Mouse (Mus musculus): ENCODE data around the gene Prss50. TPM values are rescaled to one million over a fixed set of nuclear protein-coding genes. Genes with fewer than 3 reads are reported as not detected.

Prss50 gene
- total and polyA plus RNA-seq, 3 experiments: not detected

- TF ChIP-seq TCF12 (IDR thresholded peaks at IDR 0.05; ENCODE audit: low read depth, low read length) (no peak), PAX5 (IDR thresholded peaks at IDR 0.05; ENCODE audit: low read length) (no peak), MEF2A (IDR thresholded peaks at IDR 0.05; ENCODE audit: borderline replicate concordance, low read depth, low read length) (no peak), USF2 (conservative IDR thresholded peaks at IDR 0.05; ENCODE audit: low read depth, low read length) (no peak), ZC3H11A (IDR thresholded peaks at IDR 0.05; ENCODE audit: low read depth, low read length) (no peak)
- no peaks in the 10 kb centered on the region for H3K27me3 ChIP-seq (replicated peaks)
- no peaks in the 10 kb centered on the region for H3K79me2 ChIP-seq (replicated peaks; ENCODE audit: control insufficient read depth, extremely low read depth, insufficient read depth, poor library complexity, severe bottlenecking)
- in situ Hi-C loops (cut with MboI; ENCODE audit: low pct_ligation_motif_present, low pct_unique_long_range_greater_than_20kb, low sequenced_read_pairs): no loop called here
- H3K4me3 ChIP-seq (replicated peaks in 1 of 3; ENCODE audit: low read depth in 2 of 3, low read length in 2 of 3, poor library complexity in 1 of 3): no peak overlapping the region
- H3K4me1 ChIP-seq (ENCODE audit: control insufficient read depth in 1 of 2, insufficient read depth in 2 of 2): peaks cover 4 to 28% of the 10 kb centered on the region in 2 experiments; a peak in 3 of 4 replicates
- H3K9me3 ChIP-seq (replicated peaks; ENCODE audit: low read length): no peaks in the 10 kb centered on the region
- dilution Hi-C loops (cut with MboI; ENCODE audit: extremely low pct_ligation_motif_present, extremely low pct_unique_long_range_greater_than_20kb, low sequenced_read_pairs): no loop called here
- peaks cover 0 to 50% of the 10 kb centered on the region in 2 experiments for H3K36me3 ChIP-seq (replicated peaks in 1 of 2; ENCODE audit: control insufficient read depth in 1 of 2, insufficient read depth in 1 of 2, low read length in 1 of 2)
- no peak for DNase-seq (ENCODE audit: extremely low read depth)
- no peak overlapping the region for H3K27ac ChIP-seq (ENCODE audit: insufficient read depth, low read depth)
- H3K9ac ChIP-seq (ENCODE audit: insufficient read depth, low read depth): no peak overlapping the region
- H3K4me2 ChIP-seq (ENCODE audit: insufficient read depth, low read depth, poor library complexity, severe bottlenecking): no peak overlapping the region
These were observed 41.8 kb downstream of the Prss50 start for GRCm38 (mm10) chr9:110899451-110900008.

- Histone ChIP-seq H3K79me2 (replicated peaks; ENCODE audit: control insufficient read depth, extremely low read depth, insufficient read depth, poor library complexity, severe bottlenecking) (no peaks in the 10 kb centered on the region), H3K4me2 (ENCODE audit: insufficient read depth, low read depth, poor library complexity, severe bottlenecking) (no peak overlapping the region), H3K9me3 (replicated peaks; ENCODE audit: low read length) (no peaks in the 10 kb centered on the region), H3K27ac (ENCODE audit: insufficient read depth, low read depth) (no peak overlapping the region), H3K4me1 (ENCODE audit: control insufficient read depth in 1 of 2, insufficient read depth in 2 of 2) (peaks cover 4 to 28% of the 10 kb centered on the region in 2 experiments; a peak in 3 of 4 replicates), H3K4me3 (replicated peaks in 1 of 3; ENCODE audit: low read depth in 2 of 3, low read length in 2 of 3, poor library complexity in 1 of 3) (no peak overlapping the region), H3K27me3 (replicated peaks) (no peaks in the 10 kb centered on the region), H3K36me3 (replicated peaks in 1 of 2; ENCODE audit: control insufficient read depth in 1 of 2, insufficient read depth in 1 of 2, low read length in 1 of 2) (peaks cover 0 to 34% of the 10 kb centered on the region in 2 experiments), H3K9ac (ENCODE audit: insufficient read depth, low read depth) (no peak overlapping the region)
- no peak for DNase-seq (ENCODE audit: extremely low read depth)
- in situ Hi-C loops (cut with MboI; ENCODE audit: low pct_ligation_motif_present, low pct_unique_long_range_greater_than_20kb, low sequenced_read_pairs): no loop called here
- dilution Hi-C loops (cut with MboI; ENCODE audit: extremely low pct_ligation_motif_present, extremely low pct_unique_long_range_greater_than_20kb, low sequenced_read_pairs): no loop called here
- TF ChIP-seq POLR2AphosphoS2 (IDR thresholded peaks at IDR 0.05; ENCODE audit: low read depth, low read length): no peak
- TF ChIP-seq CTCF (conservative IDR thresholded peaks at IDR 0.05 in 1 of 2, IDR thresholded peaks at IDR 0.05 in 1 of 2; ENCODE audit: low read depth in 2 of 2, low read length in 2 of 2): no peak
- TF ChIP-seq E2F4 (IDR thresholded peaks at IDR 0.05; ENCODE audit: insufficient replicate concordance, low read depth, low read length): no peak
- TF ChIP-seq ZMIZ1 (IDR thresholded peaks at IDR 0.05; ENCODE audit: low read depth, low read length): no peak
- TF ChIP-seq MXI1 (IDR thresholded peaks at IDR 0.05; ENCODE audit: low read depth, low read length): no peak
- TF ChIP-seq EP300 (IDR thresholded peaks at IDR 0.05; ENCODE audit: low read length): no peak
- no peak for TF ChIP-seq ETS1 (conservative IDR thresholded peaks at IDR 0.05; ENCODE audit: low read depth, low read length)
- TF ChIP-seq SIN3A (IDR thresholded peaks at IDR 0.05; ENCODE audit: low read length): no peak
- no peak for TF ChIP-seq MEF2A (IDR thresholded peaks at IDR 0.05; ENCODE audit: borderline replicate concordance, low read depth, low read length)
These were observed 43.4 kb downstream of the Prss50 start for GRCm38 (mm10) chr9:110901204-110901603.

DNA sequence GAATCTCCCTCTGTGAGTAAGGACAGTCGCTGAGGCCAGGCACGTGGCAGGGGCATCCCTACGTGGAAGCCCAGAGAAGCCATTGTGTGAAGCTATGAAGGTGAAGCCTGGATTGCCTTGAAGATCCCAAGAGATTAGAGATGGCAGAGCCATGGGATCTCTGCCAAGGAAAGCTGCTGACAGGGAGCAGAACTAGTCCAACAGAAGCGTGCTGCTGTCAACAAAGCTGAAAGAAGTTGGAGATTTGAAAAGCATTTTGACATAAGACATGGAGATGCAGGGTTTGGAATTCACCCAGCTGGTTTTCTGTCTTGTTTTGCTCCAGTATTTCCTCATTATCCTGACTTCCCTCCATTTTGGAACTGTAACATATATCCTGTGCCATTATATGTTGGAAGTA, 44.5 kb downstream of the Prss50 start:
- Histone ChIP-seq H3K79me2 (replicated peaks; ENCODE audit: control insufficient read depth, extremely low read depth, insufficient read depth, poor library complexity, severe bottlenecking) (no peaks in the 10 kb centered on the region), H3K36me3 (replicated peaks in 1 of 2; ENCODE audit: control insufficient read depth in 1 of 2, insufficient read depth in 1 of 2, low read length in 1 of 2) (peaks cover 0 to 25% of the 10 kb centered on the region in 2 experiments), H3K4me2 (ENCODE audit: insufficient read depth, low read depth, poor library complexity, severe bottlenecking) (no peak overlapping the region), H3K4me3 (replicated peaks in 1 of 3; ENCODE audit: low read depth in 2 of 3, low read length in 2 of 3, poor library complexity in 1 of 3) (no peak overlapping the region), H3K9ac (ENCODE audit: insufficient read depth, low read depth) (no peak overlapping the region), H3K9me3 (replicated peaks; ENCODE audit: low read length) (peaks cover 9% of the 10 kb centered on the region), H3K27me3 (replicated peaks) (no peaks in the 10 kb centered on the region), H3K27ac (ENCODE audit: insufficient read depth, low read depth) (no peak overlapping the region), H3K4me1 (ENCODE audit: control insufficient read depth in 1 of 2, insufficient read depth in 2 of 2) (peaks cover 0 to 20% of the 10 kb centered on the region in 2 experiments; a peak in 1 of 4 replicates)
- DNase-seq (ENCODE audit: extremely low read depth): no peak
- dilution Hi-C loops (cut with MboI; ENCODE audit: extremely low pct_ligation_motif_present, extremely low pct_unique_long_range_greater_than_20kb, low sequenced_read_pairs): no loop called here
- TF ChIP-seq MEF2A (IDR thresholded peaks at IDR 0.05; ENCODE audit: borderline replicate concordance, low read depth, low read length) (no peak), PAX5 (IDR thresholded peaks at IDR 0.05; ENCODE audit: low read length) (no peak), CHD2 (IDR thresholded peaks at IDR 0.05; ENCODE audit: low read length) (no peak), RAD21 (IDR thresholded peaks at IDR 0.05; ENCODE audit: low read depth, low read length) (no peak), ETS1 (conservative IDR thresholded peaks at IDR 0.05; ENCODE audit: low read depth, low read length) (no peak), EP300 (IDR thresholded peaks at IDR 0.05; ENCODE audit: low read length) (no peak), UBTF (IDR thresholded peaks at IDR 0.05; ENCODE audit: low read depth, low read length) (no peak), SIN3A (IDR thresholded peaks at IDR 0.05; ENCODE audit: low read length) (no peak), E2F4 (IDR thresholded peaks at IDR 0.05; ENCODE audit: insufficient replicate concordance, low read depth, low read length) (no peak), GABPA (IDR thresholded peaks at IDR 0.05; ENCODE audit: insufficient replicate concordance, low read depth, low read length) (no peak)
- in situ Hi-C loops (cut with MboI; ENCODE audit: low pct_ligation_motif_present, low pct_unique_long_range_greater_than_20kb, low sequenced_read_pairs): no loop called here
